In the genomic region with DNA sequence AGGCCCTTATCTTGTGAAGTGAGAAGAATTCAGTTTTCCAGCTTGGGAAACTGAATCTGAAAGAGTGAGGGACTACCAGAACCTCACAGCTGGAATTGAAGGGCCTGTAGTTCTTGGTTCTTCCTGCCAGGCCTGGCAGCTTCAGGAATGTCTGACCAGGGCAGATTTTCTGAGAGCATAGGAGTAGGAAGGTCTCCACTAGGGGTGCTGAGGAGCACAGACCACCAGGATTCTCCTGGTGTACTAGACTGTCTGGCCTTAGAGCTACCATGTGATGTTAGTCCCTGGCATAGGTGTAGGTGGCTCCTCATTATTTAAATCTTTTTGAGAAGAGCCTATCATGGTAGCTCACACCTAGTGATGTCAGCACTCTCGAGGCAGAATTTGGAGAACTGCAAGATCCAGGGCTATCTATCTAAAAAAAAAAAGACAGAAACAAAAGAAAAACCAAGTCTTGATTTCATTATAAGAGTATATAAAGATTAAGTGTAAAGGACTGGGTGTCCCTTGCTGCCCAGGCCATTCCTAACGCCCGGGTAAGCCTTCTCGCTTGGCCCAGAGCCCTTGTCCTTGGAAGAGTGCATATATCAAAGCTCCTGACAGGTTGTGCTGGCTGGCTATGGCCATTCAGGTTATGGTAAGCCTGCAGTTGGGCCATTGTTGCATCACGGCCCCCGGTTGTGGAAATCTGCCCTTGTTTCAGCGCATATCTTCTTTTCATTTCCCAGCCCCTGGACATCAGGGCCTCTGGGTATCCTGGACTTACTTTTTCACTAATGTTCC, we compare ENCODE assay signal across 9 mouse cellular contexts. TPM values are rescaled to one million over a fixed set of nuclear protein-coding genes. Genes with fewer than 3 reads are reported as not detected.
DNase-seq lines count a peak whose midpoint lies in the region; ATAC-seq and TF ChIP-seq lines count a peak whose summit lies in the region.
"Had no signal": no experiment of that assay in that cellular context is flagged by ENCODE, and none has a peak within 500 bp of the region (broad histone marks: within the 10 kb centered on the region; RNA-seq: fewer than 3 reads in every experiment).

No protein-coding gene starts in this region.

- H3K4me3 ChIP-seq in midbrain, embryonic 10.5 days, result no peak overlapping the region
- H3K4me3 ChIP-seq in midbrain, embryonic 16.5 days (ENCODE audit: low read depth, low read length), result no peak overlapping the region
- no peak overlapping the region for H3K4me3 ChIP-seq in embryonic facial prominence, embryonic 10.5 days
- H3K4me3 ChIP-seq in spleen, adult 2 months (ENCODE audit: extremely low read depth, insufficient read depth, insufficient read length), result no peak overlapping the region
- H3K4me3 ChIP-seq: erythroblast, embryonic 14.5 days had no signal

- intact Hi-C loops in heart, postnatal 25 days (cut with DNase I), result no loop called here

- H3K36me3 ChIP-seq in midbrain, embryonic 10.5 days, result peaks cover 84% of the 10 kb centered on the region
- H3K36me3 ChIP-seq in midbrain, embryonic 16.5 days (ENCODE audit: control insufficient read depth, insufficient read depth, low read length), result peaks cover 14% of the 10 kb centered on the region
- H3K36me3 ChIP-seq in embryonic facial prominence, embryonic 10.5 days (replicated peaks), result peaks cover 97% of the 10 kb centered on the region
- peaks cover 6% of the 10 kb centered on the region for H3K36me3 ChIP-seq in spleen, adult 2 months (ENCODE audit: control insufficient read depth, insufficient read depth, low read length)

- no peak for ATAC-seq in midbrain, embryonic 16.5 days
- ATAC-seq in erythroblast, adult 5-6 weeks (replicated peaks; ENCODE audit: low FRiP score, poor library complexity, severe bottlenecking), result no peak

- peak; percentile 26 for DNase-seq in midbrain, embryonic 10.5 days (ENCODE audit: low spot score)
- peak; percentile 90 to 95 for DNase-seq in adrenal gland, adult (ENCODE audit: inconsistent age in 2 of 2, low spot score in 1 of 2)
- peak; percentile 35 for DNase-seq in embryonic facial prominence, embryonic 10.5 days (ENCODE audit: low spot score)
- DNase-seq in heart, postnatal 25 days (ENCODE audit: low spot score), result peak; percentile 53
- DNase-seq in lung, postnatal 14 days, result peak; percentile 87
- DNase-seq in spleen, adult 2 months (ENCODE audit: low read depth in 1 of 2, low spot score in 2 of 2), result peak in 1 of 2 experiments; percentile 55

- TF ChIP-seq CTCF in spleen, adult 2 months (IDR thresholded peaks at IDR 0.05; ENCODE audit: extremely low read depth, insufficient read depth, insufficient read length, insufficient replicate concordance), result peak; percentile 12; the same call in 1 of the 2 replicates

- H3K27ac ChIP-seq in midbrain, embryonic 10.5 days (replicated peaks), result no peak overlapping the region
- H3K27ac ChIP-seq in midbrain, embryonic 16.5 days (ENCODE audit: low read length), result no peak overlapping the region
- no peak overlapping the region for H3K27ac ChIP-seq in embryonic facial prominence, embryonic 10.5 days (replicated peaks)
- peak overlapping the region; percentile 27; the same call in 1 of the 2 replicates for H3K27ac ChIP-seq in spleen, adult 2 months (ENCODE audit: insufficient read depth, low read length)

- no peaks in the 10 kb centered on the region for H3K27me3 ChIP-seq in midbrain, embryonic 10.5 days (ENCODE audit: low read depth, poor library complexity, severe bottlenecking)
- H3K27me3 ChIP-seq in midbrain, embryonic 16.5 days (ENCODE audit: control insufficient read depth, insufficient read depth, low read depth, low read length), result no peaks in the 10 kb centered on the region
- no peaks in the 10 kb centered on the region for H3K27me3 ChIP-seq in embryonic facial prominence, embryonic 10.5 days (replicated peaks; ENCODE audit: low read depth, poor library complexity, severe bottlenecking)
- no peaks in the 10 kb centered on the region for H3K27me3 ChIP-seq in spleen, adult 2 months (ENCODE audit: control insufficient read depth, insufficient read depth, low read length)

- peaks cover 36% of the 10 kb centered on the region for H3K4me1 ChIP-seq in midbrain, embryonic 10.5 days
- peaks cover 26% of the 10 kb centered on the region for H3K4me1 ChIP-seq in midbrain, embryonic 16.5 days (ENCODE audit: control insufficient read depth, insufficient read depth, low read length)
- H3K4me1 ChIP-seq in embryonic facial prominence, embryonic 10.5 days, result peaks cover 22% of the 10 kb centered on the region
- H3K4me1 ChIP-seq in spleen, adult 2 months (ENCODE audit: control insufficient read depth, insufficient read depth, insufficient read length), result peaks cover 45% of the 10 kb centered on the region

- H3K9ac ChIP-seq in midbrain, embryonic 16.5 days (ENCODE audit: low read depth, low read length), result no peak overlapping the region

- no peak overlapping the region for H3K4me2 ChIP-seq in midbrain, embryonic 16.5 days (ENCODE audit: low read length)

- TF ChIP-seq POLR2A in spleen, adult 2 months (IDR thresholded peaks at IDR 0.05; ENCODE audit: low read depth, low read length), result no peak

- no peaks in the 10 kb centered on the region for H3K9me3 ChIP-seq in midbrain, embryonic 10.5 days (replicated peaks)
- H3K9me3 ChIP-seq in midbrain, embryonic 16.5 days (replicated peaks; ENCODE audit: control insufficient read depth, low read length, poor library complexity, severe bottlenecking), result no peaks in the 10 kb centered on the region
- no peaks in the 10 kb centered on the region for H3K9me3 ChIP-seq in embryonic facial prominence, embryonic 10.5 days

- WGBS in midbrain, embryonic 10.5 days, result 94% methylated on average over 7 of the region's 7 CpGs
- WGBS in midbrain, embryonic 16.5 days, result 96% methylated on average over 7 of the region's 7 CpGs
- 91% methylated on average over 7 of the region's 7 CpGs for WGBS in embryonic facial prominence, embryonic 10.5 days
- 80% methylated on average over 7 of the region's 7 CpGs for WGBS in spleen, adult 2 months

RNA-seq across cellular contexts. Expression of gene Plcg1, which starts 13.1 kb away (rescaled TPM):
- polyA plus RNA-seq in midbrain, embryonic 10.5 days (2016; fragmentation: Nextera tagmentation; extraction: Ambion mirVana), result 57.4 and 68.9 TPM in 2 replicates
- 52.1 and 57.3 TPM in 2 replicates for polyA plus RNA-seq in midbrain, embryonic 16.5 days (2015; fragmentation: Nextera tagmentation; extraction: Ambion mirVana)
- 80.9 and 81.8 TPM in 2 replicates for polyA plus RNA-seq in embryonic facial prominence, embryonic 10.5 days (2016; fragmentation: Nextera tagmentation; extraction: Ambion mirVana)
- 10 to 100 TPM; 59.7 to 63.1 TPM for total RNA-seq in heart, postnatal 25 days (2021)
- polyA plus RNA-seq in spleen, adult 2 months (2012; rRNA removed), result 40.6 and 53.7 TPM in 2 replicates
- 0.38 and 1.3 TPM in 2 replicates for total RNA-seq in erythroblast, adult 5-6 weeks (2015; ENCODE audit: low replicate concordance)
- 2.8 and 6.1 TPM in 2 replicates for total RNA-seq in erythroblast, adult 5-6 weeks (2017; ENCODE audit: low replicate concordance)
